Mouse (Mus musculus): ENCODE measurements at regions not wholly inside any gene's neighbourhood (a gene's known extent, or its start where the extent isn't known, plus 50 kb on each side); places are given as distances from the start of the nearest gene placed in this dataset.
A peak's percentile ranks its signal among the peaks of the same experiment; 100 is the strongest.

GRCm38 (mm10) chr2:50625233-50625749 is 328.7 kb upstream of the Mmadhc start:
- ATAC-seq: peak; percentile 21; the same call in 1 of the 2 replicates
- DNase-seq (ENCODE audit: low spot score): peak; percentile 53
- H3K27ac ChIP-seq (ENCODE audit: low read length): no peak overlapping the region; the same call in 1 of the 2 replicates

GRCm38 (mm10) chr2:50609086-50609485 is 312.5 kb upstream of the Mmadhc start:
- H3K4me1 ChIP-seq (ENCODE audit: insufficient read depth, low read depth, low read length): no peaks in the 10 kb centered on the region
- H3K27ac ChIP-seq (ENCODE audit: low read length): no peak overlapping the region
- H3K9ac ChIP-seq (replicated peaks; ENCODE audit: low read depth): no peak overlapping the region
- H3K4me3 ChIP-seq (ENCODE audit: low read depth, low read length): no peak overlapping the region
- no peak overlapping the region for H3K4me2 ChIP-seq (replicated peaks; ENCODE audit: low read depth, low read length)
- H3K9me3 ChIP-seq (ENCODE audit: low read length): no peaks in the 10 kb centered on the region
- ATAC-seq (peak; percentile 44), DNase-seq (ENCODE audit: low spot score) (no peak)
- 50% methylated on average over 1 of the region's 1 CpGs for WGBS
- no peaks in the 10 kb centered on the region for H3K27me3 ChIP-seq (replicated peaks; ENCODE audit: insufficient read depth, low read length)
- TF ChIP-seq CTCF (IDR thresholded peaks at IDR 0.05): peak; percentile 63
- TF ChIP-seq EP300 (IDR thresholded peaks at IDR 0.05): no peak
- no peaks in the 10 kb centered on the region for H3K36me3 ChIP-seq (ENCODE audit: insufficient read depth, low read length)

More at GRCm38 (mm10) chr2:50625233-50625749, 328.7 kb upstream of the Mmadhc start:
- WGBS: 36% methylated on average over 5 of the region's 5 CpGs
- Histone ChIP-seq H3K36me3 (ENCODE audit: insufficient read depth, low read length) (no peaks in the 10 kb centered on the region), H3K4me2 (replicated peaks; ENCODE audit: low read depth, low read length) (no peak overlapping the region), H3K27me3 (replicated peaks; ENCODE audit: insufficient read depth, low read length) (no peaks in the 10 kb centered on the region), H3K4me3 (ENCODE audit: low read depth, low read length) (no peak overlapping the region), H3K9ac (replicated peaks; ENCODE audit: low read depth) (no peak overlapping the region), H3K9me3 (ENCODE audit: low read length) (no peaks in the 10 kb centered on the region), H3K4me1 (ENCODE audit: insufficient read depth, low read depth, low read length) (no peaks in the 10 kb centered on the region)
- TF ChIP-seq EP300 (IDR thresholded peaks at IDR 0.05) (no peak), CTCF (IDR thresholded peaks at IDR 0.05) (no peak)

- Histone ChIP-seq H3K27ac (ENCODE audit: low read length) (no peak overlapping the region), H3K9me3 (ENCODE audit: low read length) (no peaks in the 10 kb centered on the region), H3K27me3 (replicated peaks; ENCODE audit: insufficient read depth, low read length) (no peaks in the 10 kb centered on the region), H3K4me3 (ENCODE audit: low read depth, low read length) (no peak overlapping the region), H3K4me1 (ENCODE audit: insufficient read depth, low read depth, low read length) (no peaks in the 10 kb centered on the region), H3K9ac (replicated peaks; ENCODE audit: low read depth) (no peak overlapping the region), H3K36me3 (ENCODE audit: insufficient read depth, low read length) (no peaks in the 10 kb centered on the region), H3K4me2 (replicated peaks; ENCODE audit: low read depth, low read length) (no peak overlapping the region)
- WGBS: 47% methylated on average over 6 of the region's 6 CpGs
- ATAC-seq (peak; percentile 41; the same call in 1 of the 2 replicates), DNase-seq (ENCODE audit: low spot score) (peak; percentile 48)
- no peak for TF ChIP-seq EP300 (IDR thresholded peaks at IDR 0.05)
- TF ChIP-seq CTCF (IDR thresholded peaks at IDR 0.05): no peak
Observed at GRCm38 (mm10) chr2:50589195-50589594, 292.6 kb upstream of the Mmadhc start.

DNA sequence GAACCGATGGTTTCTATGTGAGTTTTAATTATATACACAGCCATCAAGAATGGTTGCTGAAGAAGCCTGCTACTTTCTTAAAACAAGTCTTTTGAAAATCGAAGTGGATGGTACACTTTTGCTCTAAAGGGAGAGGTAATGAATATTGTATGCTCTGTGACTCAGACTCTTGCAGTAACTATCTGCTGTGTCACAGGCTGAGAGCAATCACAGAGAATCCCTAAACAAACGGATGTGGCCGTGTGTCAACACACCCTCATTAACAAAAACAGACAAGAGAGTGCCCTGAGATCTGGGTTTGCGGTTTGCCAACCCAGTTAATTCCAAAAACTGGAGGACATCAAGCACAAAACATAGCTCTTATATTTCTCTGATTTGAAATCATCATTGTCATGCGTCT is 292.1 kb upstream of the Mmadhc start:
- DNase-seq (ENCODE audit: low spot score) (no peak), ATAC-seq (no peak)
- Histone ChIP-seq H3K27me3 (replicated peaks; ENCODE audit: insufficient read depth, low read length) (no peaks in the 10 kb centered on the region), H3K4me1 (ENCODE audit: insufficient read depth, low read depth, low read length) (no peaks in the 10 kb centered on the region), H3K9ac (replicated peaks; ENCODE audit: low read depth) (no peak overlapping the region), H3K9me3 (ENCODE audit: low read length) (no peaks in the 10 kb centered on the region), H3K4me2 (replicated peaks; ENCODE audit: low read depth, low read length) (no peak overlapping the region), H3K4me3 (ENCODE audit: low read depth, low read length) (no peak overlapping the region), H3K27ac (ENCODE audit: low read length) (no peak overlapping the region), H3K36me3 (ENCODE audit: insufficient read depth, low read length) (no peaks in the 10 kb centered on the region)
- 53% methylated on average over 6 of the region's 6 CpGs for WGBS
- TF ChIP-seq CTCF (IDR thresholded peaks at IDR 0.05): no peak
- TF ChIP-seq EP300 (IDR thresholded peaks at IDR 0.05): no peak

DNA sequence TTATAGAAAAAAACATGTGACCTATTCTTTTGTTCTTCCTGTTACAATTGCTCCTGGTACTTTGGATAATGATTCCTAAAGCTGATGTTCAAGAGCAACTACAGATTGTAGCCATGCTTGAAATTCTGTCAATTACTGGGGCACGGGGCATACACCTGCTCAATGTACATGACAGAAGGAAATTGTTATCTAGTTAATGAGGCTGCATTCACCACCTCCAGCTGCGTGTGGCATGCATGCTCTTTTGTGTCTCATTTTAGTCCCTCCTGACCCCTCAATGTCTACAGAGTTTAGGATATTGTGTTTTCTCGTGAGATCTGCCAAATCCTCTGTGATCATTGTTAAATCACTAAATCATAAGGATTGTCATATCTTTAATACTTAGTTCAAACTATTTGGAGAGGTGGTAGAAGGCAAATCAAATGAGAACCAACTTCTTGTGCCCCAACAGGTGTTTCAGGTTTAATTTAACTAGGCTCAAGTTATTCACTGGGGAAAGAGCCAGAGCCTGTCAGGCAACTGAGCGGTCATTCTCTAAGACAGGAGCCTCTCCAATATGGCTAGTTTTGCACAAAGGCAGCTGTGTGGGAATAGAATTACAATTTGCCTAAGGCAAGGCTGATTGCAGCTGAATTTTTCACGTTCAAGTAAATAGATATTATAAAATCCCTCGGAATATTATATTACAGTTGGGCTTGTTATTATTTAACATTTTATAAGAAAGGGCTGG is 289.9 kb upstream of the Mmadhc start:
- Histone ChIP-seq H3K27ac (ENCODE audit: low read length) (no peak overlapping the region), H3K4me2 (replicated peaks; ENCODE audit: low read depth, low read length) (no peak overlapping the region), H3K9me3 (ENCODE audit: low read length) (no peaks in the 10 kb centered on the region), H3K9ac (replicated peaks; ENCODE audit: low read depth) (no peak overlapping the region), H3K4me3 (ENCODE audit: low read depth, low read length) (no peak overlapping the region), H3K36me3 (ENCODE audit: insufficient read depth, low read length) (no peaks in the 10 kb centered on the region), H3K4me1 (ENCODE audit: insufficient read depth, low read depth, low read length) (no peaks in the 10 kb centered on the region), H3K27me3 (replicated peaks; ENCODE audit: insufficient read depth, low read length) (no peaks in the 10 kb centered on the region)
- DNase-seq (ENCODE audit: low spot score): no peak
- no peak for TF ChIP-seq CTCF (IDR thresholded peaks at IDR 0.05)
- no peak for TF ChIP-seq EP300 (IDR thresholded peaks at IDR 0.05)
- 73% methylated on average over 6 of the region's 6 CpGs for WGBS
- no peak for ATAC-seq

- Histone ChIP-seq H3K4me3 (ENCODE audit: low read depth, low read length) (no peak overlapping the region), H3K36me3 (ENCODE audit: insufficient read depth, low read length) (no peaks in the 10 kb centered on the region), H3K4me1 (ENCODE audit: insufficient read depth, low read depth, low read length) (no peaks in the 10 kb centered on the region), H3K27ac (ENCODE audit: low read length) (no peak overlapping the region), H3K9ac (replicated peaks; ENCODE audit: low read depth) (no peak overlapping the region), H3K27me3 (replicated peaks; ENCODE audit: insufficient read depth, low read length) (no peaks in the 10 kb centered on the region), H3K9me3 (ENCODE audit: low read length) (no peaks in the 10 kb centered on the region), H3K4me2 (replicated peaks; ENCODE audit: low read depth, low read length) (no peak overlapping the region)
- 60% methylated on average over 2 of the region's 2 CpGs for WGBS
- ATAC-seq (no peak), DNase-seq (ENCODE audit: low spot score) (peak; percentile 9)
- no peak for TF ChIP-seq EP300 (IDR thresholded peaks at IDR 0.05)
- no peak for TF ChIP-seq CTCF (IDR thresholded peaks at IDR 0.05)
Observed at GRCm38 (mm10) chr2:50579620-50580019, 283.0 kb upstream of the Mmadhc start.

All from lung, postnatal 0 days (tissue).